Mouse (Mus musculus) kidney, postnatal 14 days (tissue): ENCODE data around the gene Slc25a33.
"Not testable (repeated sequence)": the region's sequence is repeated elsewhere in the genome, so short reads cannot be mapped to it uniquely, and the experiment has no call there.

Experiments used
- DNase-seq: peaks from one replicate; pipeline ENCODE4 v3.0.0; 2022; ENCODE audit warnings: mixed read lengths

Slc25a33 gene

DNA sequence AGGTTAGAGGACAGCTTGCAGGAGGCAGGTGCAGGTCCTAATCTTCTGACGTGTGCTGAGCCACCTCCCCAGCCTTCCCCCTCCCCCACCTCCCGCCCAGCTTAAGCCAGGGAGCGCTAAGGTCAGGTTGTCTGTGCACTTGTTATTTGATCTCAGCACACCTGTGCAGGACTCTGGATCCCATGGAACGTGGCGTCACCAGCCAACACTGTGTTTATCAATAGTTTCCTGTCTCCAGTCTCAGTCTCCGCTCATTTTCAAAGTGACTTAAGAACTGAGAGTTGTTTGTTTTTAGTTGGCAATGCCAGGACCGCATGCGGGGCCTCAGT, 19.9 kb upstream of the Slc25a33 start:
- no peak for DNase-seq

- peak; percentile 53 for DNase-seq
Measured at GRCm38 (mm10) chr4:149793156-149794009, 19.3 kb upstream of the Slc25a33 start.

DNA sequence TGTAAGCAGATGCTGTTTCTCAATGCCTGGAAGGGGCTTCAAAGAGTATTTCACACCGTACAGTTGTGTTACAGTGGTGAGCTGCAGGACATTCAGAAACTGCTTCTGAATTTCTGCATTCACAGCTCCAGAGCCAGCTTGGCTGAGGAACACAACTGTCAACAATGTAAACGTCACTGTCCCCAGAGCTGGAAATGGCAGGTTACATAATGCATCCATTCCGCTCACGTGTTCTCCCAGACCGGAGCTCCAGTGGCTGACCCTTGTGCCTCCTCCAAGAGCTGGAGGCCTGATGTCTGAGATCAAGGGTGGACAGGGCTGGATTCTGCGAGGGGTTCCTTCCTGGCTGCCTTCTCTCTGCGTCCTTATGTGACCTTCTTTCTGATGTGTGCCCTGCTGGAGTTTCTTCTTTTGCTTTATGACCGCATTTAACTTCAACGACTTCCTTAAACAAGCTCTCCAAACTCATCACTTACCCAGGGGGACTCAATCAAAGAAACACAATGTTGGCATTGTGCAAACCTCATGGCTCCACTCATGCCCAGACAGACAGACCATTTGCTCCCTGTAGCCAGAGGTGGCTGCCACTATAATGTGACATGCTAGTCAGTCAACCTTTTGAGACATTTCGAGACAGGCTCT, 18.2 kb upstream of the Slc25a33 start:
- peak; percentile 78 for DNase-seq

GRCm38 (mm10) chr4:149791470-149791869, 17.4 kb upstream of the Slc25a33 start:
- peak; percentile 35 for DNase-seq

DNA sequence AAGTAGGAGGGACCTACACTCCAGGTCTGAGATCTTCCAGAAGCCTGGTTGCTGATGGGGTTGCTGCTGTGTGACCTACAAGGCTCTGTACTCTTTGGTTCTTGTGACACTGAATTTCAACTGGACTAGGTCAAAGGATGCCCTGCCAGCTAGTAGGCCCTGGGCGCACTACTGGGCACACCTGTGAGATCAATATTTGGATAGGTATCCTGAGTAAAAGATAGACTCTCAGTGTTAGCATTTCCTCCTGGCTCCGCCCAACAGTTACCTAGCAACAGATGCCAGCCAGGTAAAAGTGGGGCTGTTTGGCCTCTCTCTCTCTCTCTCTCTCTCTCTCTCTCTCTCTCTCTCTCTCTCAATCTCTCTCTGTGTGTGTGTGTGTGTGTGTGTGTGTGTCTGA, 16.9 kb upstream of the Slc25a33 start:
- no peak for DNase-seq

DNA sequence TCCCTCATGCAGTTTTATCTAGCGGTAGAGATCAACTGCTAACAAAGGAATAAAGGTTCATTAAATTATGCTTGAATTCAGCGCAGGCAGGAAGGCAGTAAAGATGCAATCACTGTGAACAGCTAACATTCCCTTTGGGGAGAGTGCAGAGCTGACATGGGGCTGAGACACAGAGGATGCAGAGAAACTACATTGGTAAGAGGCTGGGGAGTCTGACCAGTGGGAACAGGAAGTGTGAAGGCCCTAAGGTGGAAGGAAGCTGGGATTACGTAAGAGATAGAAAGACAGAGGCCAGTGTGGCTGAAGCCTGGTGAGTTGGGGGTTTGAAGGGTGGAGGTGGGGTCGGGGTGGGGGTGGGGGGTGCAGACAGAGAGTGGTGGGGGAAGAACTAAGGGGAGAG, 16.5 kb upstream of the Slc25a33 start:
- no peak for DNase-seq

GRCm38 (mm10) chr4:149789421-149790194, 15.5 kb upstream of the Slc25a33 start:
- DNase-seq: peak; percentile 50

GRCm38 (mm10) chr4:149784901-149785300, 10.8 kb upstream of the Slc25a33 start:
- DNase-seq: no peak

DNA sequence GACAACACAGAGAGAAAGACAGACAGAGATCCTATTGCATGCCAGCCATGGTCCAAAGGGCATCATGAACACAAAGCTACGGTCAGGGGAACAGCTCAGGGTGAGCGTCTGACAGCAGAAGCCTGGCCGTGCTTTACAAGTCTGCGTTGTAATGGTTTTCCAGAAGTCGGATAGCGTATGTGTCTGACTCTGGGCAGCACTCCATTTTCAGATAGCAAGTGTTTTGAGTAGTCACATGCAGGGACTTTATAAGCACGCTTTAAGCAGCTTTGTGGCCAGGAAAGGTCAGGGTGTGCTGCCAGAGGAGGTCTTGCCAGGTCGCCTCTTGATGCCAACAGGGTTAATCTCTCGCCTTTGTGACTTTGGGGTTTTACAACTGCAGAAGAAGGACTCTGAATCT, 10.3 kb upstream of the Slc25a33 start:
- DNase-seq: no peak

GRCm38 (mm10) chr4:149782975-149783374, 8.9 kb upstream of the Slc25a33 start:
- DNase-seq: peak; percentile 64

- DNase-seq: peak; percentile 33
Measured at GRCm38 (mm10) chr4:149780565-149781356, 6.7 kb upstream of the Slc25a33 start.

- DNase-seq: no peak
Measured at GRCm38 (mm10) chr4:149779966-149780365, 5.9 kb upstream of the Slc25a33 start.

DNA sequence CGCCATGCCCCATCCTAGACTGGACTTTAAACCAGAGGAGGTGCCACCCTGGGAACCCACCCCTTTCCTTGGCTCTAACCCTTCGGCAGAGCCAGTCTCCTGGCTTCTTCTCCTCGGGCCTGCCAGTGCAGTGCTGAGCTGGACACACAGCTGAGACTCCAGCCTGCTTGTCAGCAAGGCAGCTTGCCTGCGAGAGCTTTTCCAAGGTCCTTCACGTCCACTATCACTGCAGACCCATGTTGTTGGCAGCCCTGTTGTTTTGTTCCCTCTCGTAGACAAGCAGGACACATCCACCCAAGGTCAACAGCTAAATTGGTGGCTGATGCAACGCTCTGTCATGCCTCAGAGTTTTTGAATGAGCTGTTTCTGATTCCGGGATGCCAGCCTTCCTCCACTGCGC, 3.0 kb upstream of the Slc25a33 start:
- peak; percentile 64 for DNase-seq

GRCm38 (mm10) chr4:149775760-149776362, 1.8 kb upstream of the Slc25a33 start:
- DNase-seq: no peak

- peak; percentile 85 for DNase-seq
Measured at GRCm38 (mm10) chr4:149775330-149775729, 1.3 kb upstream of the Slc25a33 start.

- DNase-seq: no peak
Measured at GRCm38 (mm10) chr4:149773408-149774093, 526 bp downstream of the Slc25a33 start.

- DNase-seq: peak; percentile 49
Measured at GRCm38 (mm10) chr4:149772394-149772793, 1.7 kb downstream of the Slc25a33 start.

GRCm38 (mm10) chr4:149765201-149765600, 8.9 kb downstream of the Slc25a33 start:
- no peak for DNase-seq

- no peak for DNase-seq
Measured at GRCm38 (mm10) chr4:149763335-149763734, 10.7 kb downstream of the Slc25a33 start.

- DNase-seq: no peak
Measured at GRCm38 (mm10) chr4:149759517-149759916, 14.6 kb downstream of the Slc25a33 start.

- DNase-seq: peak; percentile 75
Measured at GRCm38 (mm10) chr4:149758423-149758822, 15.7 kb downstream of the Slc25a33 start.

DNA sequence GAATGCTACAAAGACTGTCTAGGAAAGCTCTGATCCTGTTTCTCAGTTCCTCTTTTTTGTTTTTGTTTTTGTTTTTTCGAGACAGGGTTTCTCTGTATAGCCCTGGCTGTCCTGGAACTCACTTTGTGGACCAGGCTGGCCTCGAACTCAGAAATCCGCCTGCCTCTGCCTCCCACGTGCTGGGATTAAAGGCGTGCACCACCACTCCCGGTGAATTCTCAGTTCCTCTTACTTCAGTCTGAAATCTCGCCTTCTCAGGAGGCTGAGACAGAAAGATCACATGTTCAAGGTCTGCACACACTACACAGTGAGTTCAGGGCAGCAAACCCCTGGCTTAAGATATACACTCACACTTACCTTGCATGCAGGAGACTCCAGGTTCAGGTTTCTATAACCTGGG, 17.5 kb downstream of the Slc25a33 start:
- DNase-seq: not testable (repeated sequence)
